8 mouse cellular contexts compared by ENCODE assay signal in genomic region chr5:46443805-46444340, GRCm38 (mm10).
DNase-seq lines count a peak whose midpoint lies in the region; ATAC-seq lines count a peak whose summit lies in the region.

No protein-coding gene starts in this region.

- no peak for DNase-seq in heart, embryonic 10.5 days (ENCODE audit: low spot score)
- DNase-seq in right cerebral cortex, adult 18-20 months, result peak; percentile 12
- DNase-seq in right cerebral cortex, postnatal 25 days, result no peak
- peak; percentile 51 for DNase-seq in forelimb bud, embryonic 11.5 days (ENCODE audit: low read depth, low spot score)
- DNase-seq in spleen, postnatal 10 days (ENCODE audit: low spot score in 2 of 2), result no peak
- DNase-seq in left cerebral cortex, adult 8-10 months (ENCODE audit: low spot score in 2 of 2), result no peak

- no peak overlapping the region for H3K27ac ChIP-seq in heart, embryonic 13.5 days (replicated peaks)
- no peak overlapping the region for H3K27ac ChIP-seq in heart, embryonic 10.5 days
- no peak overlapping the region for H3K27ac ChIP-seq in midbrain, embryonic 16.5 days (ENCODE audit: low read length)

- H3K27me3 ChIP-seq in heart, embryonic 13.5 days (replicated peaks), result no peaks in the 10 kb centered on the region
- no peaks in the 10 kb centered on the region for H3K27me3 ChIP-seq in heart, embryonic 10.5 days (ENCODE audit: insufficient read depth, poor library complexity, severe bottlenecking)
- no peaks in the 10 kb centered on the region for H3K27me3 ChIP-seq in midbrain, embryonic 16.5 days (ENCODE audit: control insufficient read depth, insufficient read depth, low read depth, low read length)

- H3K9me3 ChIP-seq in heart, embryonic 13.5 days, result peaks cover 3% of the 10 kb centered on the region; the same call in 1 of the 2 replicates
- no peaks in the 10 kb centered on the region for H3K9me3 ChIP-seq in heart, embryonic 10.5 days
- no peaks in the 10 kb centered on the region for H3K9me3 ChIP-seq in midbrain, embryonic 16.5 days (replicated peaks; ENCODE audit: control insufficient read depth, low read length, poor library complexity, severe bottlenecking)

- no peak overlapping the region for H3K9ac ChIP-seq in heart, embryonic 13.5 days
- H3K9ac ChIP-seq in midbrain, embryonic 16.5 days (ENCODE audit: low read depth, low read length), result no peak overlapping the region

- peaks cover 12% of the 10 kb centered on the region for H3K4me1 ChIP-seq in heart, embryonic 13.5 days
- 0 out of 2 replicates have a peak, but pooled peaks cover 2% of the 10 kb centered on the region for H3K4me1 ChIP-seq in heart, embryonic 10.5 days
- H3K4me1 ChIP-seq in midbrain, embryonic 16.5 days (ENCODE audit: control insufficient read depth, insufficient read depth, low read length), result peaks cover 5% of the 10 kb centered on the region; the same call in 1 of the 2 replicates

- H3K4me2 ChIP-seq in heart, embryonic 13.5 days, result peak overlapping the region; percentile 49
- H3K4me2 ChIP-seq in midbrain, embryonic 16.5 days (ENCODE audit: low read length), result peak overlapping the region; percentile 31; the same call in 1 of the 2 replicates

- no peak for ATAC-seq in heart, embryonic 13.5 days (ENCODE audit: extremely low read depth, insufficient number of reproducible peaks, low FRiP score, low TSS enrichment)
- no peak for ATAC-seq in midbrain, embryonic 16.5 days

- WGBS in heart, embryonic 13.5 days, result 13% methylated on average over 12 of the region's 12 CpGs
- WGBS in heart, embryonic 10.5 days, result 14% methylated on average over 12 of the region's 12 CpGs
- WGBS in midbrain, embryonic 16.5 days, result 10% methylated on average over 12 of the region's 12 CpGs

- no peaks in the 10 kb centered on the region for H3K36me3 ChIP-seq in heart, embryonic 13.5 days
- no peaks in the 10 kb centered on the region for H3K36me3 ChIP-seq in heart, embryonic 10.5 days
- H3K36me3 ChIP-seq in midbrain, embryonic 16.5 days (ENCODE audit: control insufficient read depth, insufficient read depth, low read length), result no peaks in the 10 kb centered on the region

- H3K4me3 ChIP-seq in heart, embryonic 13.5 days, result peak overlapping the region; percentile 25; the same call in 1 of the 2 replicates
- no peak overlapping the region for H3K4me3 ChIP-seq in heart, embryonic 10.5 days
- no peak overlapping the region for H3K4me3 ChIP-seq in midbrain, embryonic 16.5 days (ENCODE audit: low read depth, low read length)

Comparison
In these comparisons a context has a peak if more than half of its experiments do, and no peak if none do; other contexts are left out.
1. DNase-seq: peak in right cerebral cortex, adult 18-20 months (single experiment) and forelimb bud, embryonic 11.5 days (single experiment); none in heart, embryonic 10.5 days (single experiment), right cerebral cortex, postnatal 25 days (single experiment), spleen, postnatal 10 days (0 of 2) and left cerebral cortex, adult 8-10 months (0 of 2).